Mouse (Mus musculus) B cell, adult 2 months (primary cell): Measurements from ENCODE around the gene Vars.
"Not testable (repeated sequence)": the region's sequence is repeated elsewhere in the genome, so short reads cannot be mapped to it uniquely, and the experiment has no call there.

Experiments
- DNase-seq, 2 experiments: peaks; one replicate each; pipeline ENCODE4 v3.0.0; 2022

The Vars gene

DNA sequence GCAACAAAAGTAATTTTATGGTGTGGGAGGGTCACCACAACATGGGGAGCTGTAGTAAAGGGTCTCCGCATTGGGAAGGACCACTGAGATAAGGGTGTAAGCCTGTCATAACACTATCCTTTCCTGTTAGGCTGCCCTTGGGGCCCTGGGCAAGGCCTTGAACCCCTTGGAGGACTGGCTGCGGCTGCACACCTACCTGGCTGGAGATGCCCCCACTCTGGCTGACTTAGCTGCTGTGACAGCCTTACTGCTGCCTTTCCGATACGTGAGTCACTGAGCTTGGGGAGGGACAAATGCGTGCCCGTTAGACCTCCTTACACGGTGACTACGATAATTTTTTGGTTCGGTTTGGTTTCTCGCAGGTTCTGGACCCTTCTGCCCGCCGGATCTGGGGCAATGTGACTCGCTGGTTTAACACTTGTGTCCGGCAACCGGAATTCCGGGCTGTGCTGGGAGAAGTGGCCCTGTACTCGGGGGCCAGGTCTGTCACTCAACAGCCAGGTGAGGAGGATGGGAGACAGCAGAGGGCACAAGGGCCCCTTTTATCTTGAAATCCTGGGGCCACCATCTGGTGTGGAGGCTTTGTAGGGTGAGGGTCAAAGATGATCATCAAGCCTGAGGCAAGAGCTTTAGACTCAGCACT, 3.4 kb downstream of the Vars start:
- no peak for DNase-seq

DNA sequence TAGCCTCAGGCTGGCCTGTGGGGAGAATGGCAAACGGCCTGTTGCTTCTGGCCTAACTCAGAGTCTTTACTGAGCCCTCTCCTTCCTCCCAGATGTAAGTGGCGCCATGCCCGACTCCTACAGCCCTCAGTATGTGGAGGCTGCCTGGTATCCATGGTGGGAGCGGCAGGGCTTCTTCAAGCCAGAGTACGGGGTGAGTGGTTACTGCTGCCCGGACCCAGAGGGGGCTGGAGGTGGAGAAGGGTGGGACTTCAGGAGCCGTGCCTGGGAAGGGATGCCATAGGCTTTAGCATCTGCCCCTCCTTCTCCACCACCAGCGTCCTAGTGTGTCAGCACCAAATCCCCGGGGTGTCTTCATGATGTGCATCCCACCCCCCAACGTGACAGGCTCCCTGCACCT, 4.4 kb downstream of the Vars start:
- no peak for DNase-seq

DNA sequence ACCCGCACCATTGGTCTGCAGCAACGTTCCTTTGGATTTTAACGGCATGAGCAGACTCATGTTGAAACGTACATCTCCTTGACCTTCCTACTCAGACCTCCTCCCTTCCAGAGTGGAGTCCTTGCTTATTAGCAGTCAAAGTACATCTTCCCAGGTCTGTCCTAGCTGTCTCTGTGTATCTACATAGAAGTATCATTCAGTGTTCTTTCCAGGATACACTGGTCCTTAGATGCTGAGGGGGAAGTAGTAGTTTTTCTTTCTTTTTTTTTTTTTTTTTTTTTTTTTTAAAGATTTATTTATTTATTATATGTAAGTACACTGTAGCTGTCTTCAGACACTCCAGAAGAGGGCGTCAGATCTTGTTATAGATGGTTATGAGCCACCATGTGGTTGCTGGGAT, 5.1 kb downstream of the Vars start:
- not testable (repeated sequence) for DNase-seq

DNA sequence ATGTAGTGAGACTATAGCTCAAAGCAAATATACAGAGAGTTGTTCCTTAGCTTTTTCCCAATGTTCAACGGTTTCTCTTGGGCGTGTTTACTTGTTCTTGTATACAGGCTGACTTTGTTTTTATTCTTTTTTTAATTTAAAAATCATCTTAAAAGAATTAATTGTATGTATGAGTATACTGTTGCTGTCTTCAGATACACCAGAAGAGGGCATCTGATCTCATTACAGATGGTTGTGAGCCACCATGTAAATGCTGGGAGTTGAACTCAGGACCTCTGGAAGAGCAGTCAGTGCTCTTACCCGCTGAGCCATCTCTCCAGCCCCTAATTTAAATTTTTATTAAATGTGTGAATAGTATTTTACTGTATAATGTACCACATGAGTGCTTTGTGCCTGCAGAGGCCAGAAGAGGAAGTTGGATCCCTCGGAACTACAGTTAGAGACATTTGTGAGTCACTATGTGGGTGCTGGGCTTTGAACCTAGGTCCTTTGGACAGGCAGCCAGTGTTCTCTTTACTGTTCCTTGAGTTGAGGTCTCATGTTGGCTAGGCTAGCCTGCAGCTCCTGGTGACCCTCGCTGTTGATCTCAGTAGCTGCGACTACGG, 6.7 kb downstream of the Vars start:
- peak; percentile 33 to 34 for DNase-seq

DNA sequence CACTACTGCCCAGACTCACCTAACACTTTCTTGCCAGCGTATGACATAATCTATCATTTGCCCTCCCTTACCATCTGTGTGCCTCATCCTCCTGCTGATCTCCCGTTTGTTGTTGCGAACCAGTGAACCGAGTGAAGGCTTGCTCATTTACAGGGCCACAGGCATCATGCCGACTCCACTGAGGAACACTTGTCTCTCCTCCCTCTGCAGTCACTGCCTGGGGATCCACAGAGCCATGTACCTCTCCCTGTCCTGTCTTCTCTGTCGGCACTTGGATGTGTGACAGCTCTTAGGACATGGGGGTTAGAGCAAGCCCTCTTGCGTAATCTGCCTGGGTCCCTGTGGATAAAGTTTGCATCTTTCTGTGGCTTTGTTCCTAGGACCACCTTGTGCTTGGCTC, 8.8 kb downstream of the Vars start:
- DNase-seq = no peak

DNA sequence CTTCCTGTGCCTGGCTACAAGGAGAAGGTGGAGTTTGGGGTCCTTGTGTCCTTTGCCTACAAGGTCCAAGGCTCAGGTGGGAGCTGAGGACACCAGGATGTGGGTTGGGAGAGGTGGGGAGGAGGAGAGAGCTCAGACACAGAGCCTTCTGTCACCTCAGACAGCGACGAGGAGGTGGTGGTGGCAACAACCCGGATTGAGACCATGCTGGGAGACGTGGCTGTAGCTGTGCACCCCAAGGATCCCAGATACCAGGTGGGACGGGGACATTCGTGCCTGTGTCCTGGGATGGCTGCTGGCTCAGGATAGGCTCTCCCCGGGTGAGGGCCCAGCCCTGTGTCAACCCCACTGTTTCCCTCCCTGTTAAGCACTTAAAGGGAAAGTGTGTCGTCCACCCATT, 10.7 kb downstream of the Vars start:
- no peak for DNase-seq

DNA sequence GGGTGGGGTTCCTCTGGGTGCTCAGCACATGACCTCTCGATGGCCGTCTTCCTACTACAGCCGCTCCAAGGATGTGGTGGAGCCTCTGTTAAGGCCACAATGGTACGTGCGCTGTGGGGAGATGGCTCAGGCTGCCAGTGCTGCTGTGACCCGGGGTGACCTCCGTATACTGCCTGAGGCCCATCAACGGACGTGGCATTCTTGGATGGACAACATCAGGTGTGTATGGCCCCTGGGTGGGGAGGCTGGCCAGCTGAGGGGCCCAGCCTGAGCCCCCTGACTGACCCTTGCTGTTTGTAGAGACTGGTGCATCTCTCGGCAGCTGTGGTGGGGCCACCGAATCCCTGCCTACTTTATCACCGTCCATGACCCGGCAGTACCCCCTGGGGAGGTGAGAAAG, 11.6 kb downstream of the Vars start:
- DNase-seq = no peak

DNA sequence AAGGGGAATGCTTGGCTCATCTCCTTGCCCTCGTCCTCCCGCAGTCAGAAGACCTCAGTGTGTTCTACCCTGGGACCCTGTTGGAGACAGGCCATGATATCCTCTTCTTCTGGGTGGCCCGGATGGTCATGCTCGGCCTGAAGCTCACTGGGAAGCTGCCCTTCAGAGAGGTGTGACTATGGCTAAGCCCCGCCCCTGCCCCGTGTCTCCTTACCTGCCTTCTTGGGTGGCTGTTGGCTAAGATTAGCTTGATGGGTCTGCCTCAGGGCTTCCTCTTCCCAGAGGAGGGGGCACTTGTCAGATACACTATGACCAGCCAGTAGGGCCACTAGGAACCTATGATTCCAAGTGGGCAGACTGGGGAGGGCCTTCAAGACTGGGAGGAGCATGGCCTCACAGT, 12.4 kb downstream of the Vars start:
- DNase-seq = no peak

DNA sequence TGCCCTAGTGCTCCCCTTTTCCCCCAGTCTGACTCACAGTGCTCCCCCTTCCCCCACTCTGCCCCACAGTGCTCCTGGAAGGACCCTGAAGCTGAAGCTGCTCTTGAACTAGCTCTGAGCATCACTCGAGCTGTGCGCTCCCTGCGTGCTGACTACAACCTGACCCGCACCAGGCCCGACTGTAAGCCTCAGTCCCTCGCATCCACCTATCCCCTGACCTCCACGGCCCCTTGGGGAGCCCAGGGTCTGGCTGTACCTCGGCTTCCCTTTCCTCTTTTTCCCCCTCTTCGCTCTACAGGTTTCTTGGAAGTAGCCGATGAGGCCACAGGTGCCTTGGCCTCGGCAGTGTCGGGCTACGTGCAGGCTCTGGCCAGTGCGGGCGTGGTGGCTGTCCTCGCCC, 14.5 kb downstream of the Vars start:
- DNase-seq = no peak

DNA sequence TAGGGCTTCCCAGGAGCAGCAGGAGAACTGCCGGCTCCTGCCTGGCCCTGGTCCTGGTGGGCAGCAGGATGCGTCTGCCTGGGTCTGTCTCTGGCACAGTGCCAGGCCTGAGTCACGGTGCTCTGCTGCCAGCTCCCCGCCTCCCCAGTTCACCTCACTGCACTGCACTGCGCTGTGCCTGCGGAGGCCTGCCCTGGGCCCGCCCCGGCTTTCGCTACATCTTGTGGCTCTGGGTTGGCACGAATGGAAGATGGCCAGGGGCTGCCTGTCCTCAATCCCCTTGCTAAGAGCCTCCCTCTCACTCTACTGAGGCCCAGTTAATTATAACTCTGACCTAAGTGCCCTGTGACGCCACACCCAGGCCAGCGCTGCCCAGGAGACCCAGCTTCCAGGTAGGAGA, 15.6 kb downstream of the Vars start, which contains the start of gene Vwa7:
Gene Vwa7, plus strand, starts transcription at position 204 of the 400 bp plus-strand sequence.
- no peak for DNase-seq

DNA sequence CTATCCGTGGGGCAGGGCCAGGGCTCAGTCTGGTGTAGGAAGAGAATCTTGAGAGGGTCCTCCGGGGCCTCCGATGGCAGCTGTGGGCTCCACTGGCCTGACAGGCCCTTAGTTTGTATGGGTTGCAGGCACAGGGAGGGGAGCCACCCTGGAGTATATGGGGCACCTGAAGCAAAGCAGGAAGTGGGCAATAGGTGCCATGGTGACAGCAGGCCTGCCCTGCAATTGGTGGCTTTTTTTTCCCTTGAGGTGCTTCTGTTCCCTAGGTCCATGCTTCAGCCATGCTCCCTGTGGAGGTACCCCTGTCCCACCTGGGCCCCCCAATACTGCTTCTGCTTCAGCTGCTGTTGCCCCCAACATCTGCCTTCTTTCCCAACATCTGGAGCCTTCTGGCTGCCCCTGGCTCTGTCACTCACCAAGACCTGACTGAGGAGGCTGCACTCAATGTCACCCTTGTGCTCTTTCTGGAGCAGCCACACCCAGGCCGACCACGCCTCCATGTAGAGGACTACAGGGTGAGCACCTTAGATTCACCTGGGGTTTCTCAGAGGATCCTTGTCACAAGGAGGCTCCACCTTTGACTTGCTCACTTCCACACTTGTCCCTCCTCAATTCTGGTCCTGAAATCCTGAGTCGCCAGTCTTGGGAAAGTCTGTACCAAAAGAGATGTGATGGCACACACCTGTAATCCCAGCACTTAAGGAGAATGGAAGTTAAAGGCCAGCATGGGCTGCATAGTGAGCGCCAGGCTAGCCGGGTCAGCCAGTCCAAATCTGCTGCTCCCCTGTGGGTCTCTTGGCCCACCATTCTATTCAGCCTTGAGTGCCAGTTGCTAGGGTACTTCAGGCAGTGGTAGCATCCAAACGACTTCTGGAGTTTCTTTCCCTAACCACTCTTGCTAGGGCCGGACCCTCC, 16.3 kb downstream of the Vars start:
- DNase-seq = no peak

DNA sequence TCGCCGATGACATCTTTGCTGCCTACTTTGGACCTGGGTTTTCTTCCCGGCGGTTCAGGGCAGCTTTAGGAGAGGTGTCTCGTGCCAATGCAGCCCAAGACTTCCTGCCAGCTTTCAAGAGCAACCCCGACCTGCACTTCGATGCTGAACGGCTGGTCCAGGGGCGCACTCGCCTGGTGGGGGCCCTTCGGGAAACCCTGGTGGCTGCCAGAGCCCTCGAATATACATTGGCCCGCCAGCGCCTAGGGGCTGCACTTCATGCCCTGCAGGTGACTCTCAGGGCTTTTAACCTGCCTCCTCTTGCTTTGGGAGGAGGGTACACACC, 16.9 kb downstream of the Vars start:
- DNase-seq = no peak

DNA sequence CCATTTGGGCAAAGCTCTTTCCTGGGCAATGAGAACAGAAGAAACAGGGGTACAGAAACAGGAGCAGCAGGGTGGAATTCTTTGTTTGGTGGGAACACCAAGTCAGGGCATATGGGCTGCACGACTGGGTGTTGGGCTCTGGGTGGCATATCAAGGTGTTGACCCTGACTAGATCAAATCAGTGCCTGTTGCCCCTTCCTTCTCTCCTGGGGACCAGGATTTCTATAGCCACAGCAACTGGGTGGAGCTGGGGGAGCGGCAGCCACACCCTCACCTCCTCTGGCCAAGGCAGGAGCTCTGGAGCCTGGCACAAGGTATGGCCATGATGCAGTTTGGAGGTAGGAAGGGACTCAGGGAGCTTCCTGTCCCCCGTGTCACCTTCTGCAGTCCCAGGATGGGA, 17.4 kb downstream of the Vars start:
- no peak for DNase-seq

DNA sequence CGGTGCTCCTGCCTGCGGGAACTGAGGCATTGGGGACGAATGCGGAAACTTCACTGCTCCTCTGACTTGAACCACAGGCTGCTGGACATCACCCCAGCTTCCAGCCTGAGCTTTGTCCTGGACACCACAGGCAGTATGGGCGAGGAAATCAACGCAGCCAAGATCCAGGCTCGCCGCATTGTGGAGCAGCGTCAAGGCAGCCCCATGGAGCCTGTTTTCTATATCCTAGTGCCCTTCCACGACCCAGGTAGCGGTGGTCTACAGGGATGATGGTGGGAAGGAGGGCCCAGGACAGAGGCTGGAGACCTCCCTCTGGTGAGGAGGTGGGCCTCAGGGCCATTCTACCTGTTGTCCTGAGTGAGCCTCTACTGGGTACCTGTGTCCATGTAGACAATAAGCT, 19.1 kb downstream of the Vars start:
- DNase-seq = no peak

DNA sequence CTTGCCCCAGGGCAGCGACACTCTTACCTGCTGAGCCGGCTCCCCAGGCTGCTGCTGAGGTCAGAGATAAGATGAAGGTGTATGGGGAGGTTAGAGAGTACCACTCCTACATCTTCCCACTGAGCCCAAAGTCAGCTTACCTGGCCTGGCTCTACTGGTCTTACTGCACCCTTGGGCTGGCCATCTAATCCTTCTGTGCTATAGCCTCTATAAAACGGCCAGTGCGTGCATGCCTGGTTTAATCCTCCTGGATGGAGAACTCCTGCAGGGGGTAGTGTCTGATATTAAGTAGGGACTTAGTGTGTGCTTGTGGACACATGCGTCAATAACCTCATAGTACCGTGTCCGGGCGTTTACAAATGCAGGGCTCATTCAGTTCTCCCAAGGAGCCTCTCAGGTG, 19.8 kb downstream of the Vars start:
- no peak for DNase-seq

DNA sequence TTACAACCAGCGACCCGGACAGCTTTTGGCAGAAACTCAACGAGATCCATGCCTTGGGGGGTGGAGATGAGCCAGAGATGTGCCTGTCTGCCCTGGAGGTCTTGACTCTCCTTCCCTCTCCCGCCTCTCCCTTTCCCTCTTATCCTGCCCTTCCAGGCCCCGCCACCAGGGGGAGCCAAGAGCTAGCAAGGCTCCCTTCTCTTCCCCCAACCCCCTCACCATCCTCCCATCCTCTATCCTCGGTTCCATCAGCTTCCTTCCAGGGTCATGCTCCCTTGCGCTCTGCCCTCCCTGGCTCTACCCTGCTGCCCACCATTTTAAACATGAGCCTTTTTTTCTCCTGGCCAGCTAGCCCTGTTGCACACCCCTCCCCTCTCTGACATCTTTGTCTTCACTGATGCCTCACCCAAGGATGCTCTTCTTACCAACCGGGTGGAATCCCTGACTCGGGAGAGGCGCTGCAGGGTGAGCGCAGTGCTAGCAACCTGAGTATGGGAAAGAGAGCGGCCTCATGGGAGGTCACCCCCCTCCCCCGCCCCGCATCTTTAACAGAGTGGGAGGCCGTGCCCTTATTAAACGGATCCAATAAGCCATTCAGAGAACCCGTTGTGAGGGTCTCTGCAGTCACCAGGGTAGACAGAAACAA, 20.5 kb downstream of the Vars start:
- peak; percentile 93 to 95 for DNase-seq

DNA sequence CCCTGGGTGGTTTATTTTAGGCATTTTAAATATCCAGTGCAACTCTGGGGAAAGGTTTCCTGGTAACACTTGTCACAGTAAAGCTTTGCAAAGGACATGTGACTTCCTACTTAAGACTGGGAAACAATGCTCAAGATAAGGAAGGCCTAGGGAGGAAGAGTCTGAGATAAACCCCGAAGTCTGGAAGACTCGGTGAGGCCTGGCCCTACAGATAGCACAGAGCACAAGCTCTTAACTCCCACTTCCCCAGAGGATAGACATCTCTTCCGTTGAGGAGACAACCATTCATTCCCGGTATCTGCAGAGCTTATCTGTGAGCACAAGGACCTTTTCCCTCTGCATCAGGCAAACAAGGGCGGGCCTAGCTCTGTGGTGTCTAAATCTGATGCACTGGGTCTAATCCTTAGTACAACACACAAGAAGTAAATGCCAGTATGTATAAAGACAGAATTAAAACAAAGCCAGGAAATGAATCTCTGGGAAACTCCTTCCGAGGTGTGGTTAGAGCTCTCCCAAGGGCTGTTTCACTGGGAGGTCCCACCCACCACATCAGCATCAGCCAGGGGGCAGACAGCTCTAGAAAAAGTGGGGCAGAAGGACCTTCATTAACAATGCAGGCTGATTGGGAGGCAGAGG, 21.2 kb downstream of the Vars start:
- no peak for DNase-seq

DNA sequence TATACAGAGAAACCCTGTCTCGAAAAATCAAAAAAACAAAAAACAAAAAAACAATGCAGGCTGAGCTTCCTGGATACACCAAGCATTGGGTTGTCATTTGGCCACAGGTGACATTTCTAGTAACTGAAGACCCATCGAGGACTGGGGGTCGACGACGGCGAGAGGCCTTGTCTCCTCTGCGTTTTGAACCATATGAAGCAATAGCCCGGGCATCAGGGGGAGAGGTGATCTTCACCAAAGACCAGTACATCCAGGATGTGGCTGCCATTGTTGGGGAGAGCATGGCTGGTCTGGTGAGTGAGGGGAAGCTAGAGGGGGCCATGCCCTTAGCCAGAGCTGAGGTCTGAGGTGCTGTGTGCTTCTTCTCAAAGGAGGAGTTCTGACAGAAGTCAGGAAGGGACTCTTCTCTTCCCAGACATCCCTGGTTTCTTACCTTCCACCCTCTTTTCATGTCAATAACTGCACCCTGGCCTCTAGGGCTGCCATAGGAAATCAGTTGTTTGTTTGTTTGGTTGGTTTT, 21.8 kb downstream of the Vars start:
- no peak for DNase-seq

DNA sequence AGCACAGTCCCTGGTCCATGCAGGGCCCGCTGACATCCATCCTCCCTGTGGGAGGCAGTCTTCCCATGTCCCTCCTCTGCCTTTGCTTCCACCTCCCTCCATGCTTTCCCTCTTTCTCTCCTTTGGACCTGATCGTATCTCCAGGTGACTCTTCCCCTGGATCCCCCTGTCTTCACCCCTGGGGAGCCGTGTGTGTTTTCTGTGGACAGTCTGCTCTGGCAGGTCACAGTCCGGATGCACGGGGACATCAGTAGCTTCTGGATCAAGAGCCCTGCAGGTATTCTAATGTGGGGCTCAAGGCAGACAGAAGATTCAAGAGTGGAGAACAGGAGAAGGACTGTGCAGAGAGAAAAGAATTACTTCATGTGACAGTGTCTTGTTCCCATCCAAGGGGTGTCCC, 22.4 kb downstream of the Vars start:
- DNase-seq = no peak

DNA sequence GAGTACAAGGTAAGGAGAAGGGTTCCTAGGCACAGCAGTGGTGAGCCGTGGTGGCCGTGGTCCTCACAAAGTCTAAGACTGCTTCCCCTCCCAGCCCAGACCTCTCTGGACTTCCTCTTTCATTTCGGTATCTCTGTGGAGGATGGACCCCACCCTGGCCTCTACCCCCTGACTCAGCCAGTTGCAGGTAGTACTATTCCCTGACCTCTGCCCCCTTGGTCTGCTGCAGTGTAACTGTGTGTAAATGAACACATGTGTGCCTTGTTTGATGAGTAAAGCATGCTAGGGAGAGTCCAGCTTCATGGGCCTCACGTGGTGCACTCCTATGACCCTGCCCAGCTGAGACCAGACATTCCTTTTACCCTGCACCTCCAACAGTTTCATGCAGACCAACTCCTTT, 23.0 kb downstream of the Vars start:
- DNase-seq = peak; percentile 31 to 40

DNA sequence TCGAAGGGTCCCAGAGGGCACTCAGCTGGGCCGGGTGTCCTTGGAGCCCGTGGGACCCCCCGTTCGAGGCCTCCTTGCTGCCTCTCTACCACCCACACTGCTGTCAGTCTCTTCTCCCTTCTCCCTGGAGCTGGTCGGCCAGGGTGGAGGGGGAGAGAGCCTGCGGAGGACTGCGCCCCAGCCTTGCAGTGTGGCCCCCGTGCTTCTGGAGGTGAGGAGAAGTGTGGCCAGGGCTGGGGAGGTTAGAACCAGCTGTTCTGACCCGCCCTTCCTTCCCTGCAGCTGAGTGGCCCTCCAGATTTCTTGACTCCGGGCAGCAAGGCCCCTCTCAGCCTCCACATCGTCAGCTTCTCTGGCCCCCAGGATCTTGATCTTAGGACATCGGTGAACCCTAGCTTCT, 23.5 kb downstream of the Vars start:
- DNase-seq = no peak

DNA sequence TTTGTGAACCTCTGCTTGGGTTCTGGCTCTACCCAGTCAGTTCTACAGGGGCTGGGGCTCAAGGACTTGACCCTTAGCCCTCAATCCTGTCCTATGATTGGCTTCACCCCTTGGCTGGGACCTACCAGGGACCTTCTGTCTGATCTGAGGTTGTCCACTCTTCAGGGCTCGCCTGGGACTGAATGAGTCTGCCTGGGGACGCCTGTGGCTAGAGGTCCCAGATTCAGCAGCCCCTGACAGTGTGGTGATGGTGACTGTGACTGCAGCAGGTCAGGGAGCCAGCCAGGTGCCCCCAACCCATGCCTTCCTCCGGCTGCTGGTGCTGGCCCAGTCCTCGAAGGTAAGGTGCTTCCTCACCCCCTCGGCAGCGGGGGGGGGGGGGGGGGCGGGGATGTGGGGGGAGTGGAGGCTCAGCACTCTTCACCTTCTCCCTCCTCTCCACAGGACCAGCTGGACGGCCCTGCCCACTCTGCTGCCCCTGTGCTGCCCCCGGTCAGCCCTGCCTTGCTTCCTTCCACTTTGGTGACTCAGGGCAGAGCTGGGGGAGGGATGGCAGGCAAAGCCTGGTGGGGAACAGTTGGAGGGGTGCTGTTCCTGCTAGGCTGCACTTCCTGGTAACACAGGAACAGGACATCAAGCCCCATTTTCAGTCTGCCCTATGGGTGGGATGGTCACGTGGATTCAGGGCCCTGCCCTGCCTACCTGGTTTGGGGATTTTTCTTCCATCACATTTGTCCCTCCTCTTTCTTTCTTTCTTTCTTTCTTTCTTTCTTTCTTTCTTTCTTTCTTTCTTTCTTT, 24.1 kb downstream of the Vars start:
- no peak for DNase-seq
